Mouse (Mus musculus): ENCODE data around the gene Diexf. TPM values are rescaled to one million over a fixed set of nuclear protein-coding genes. Genes with fewer than 3 reads are reported as not detected.

Diexf gene
- polyA plus RNA-seq, 1 experiment from 2014 or later: 10.6 TPM

DNA sequence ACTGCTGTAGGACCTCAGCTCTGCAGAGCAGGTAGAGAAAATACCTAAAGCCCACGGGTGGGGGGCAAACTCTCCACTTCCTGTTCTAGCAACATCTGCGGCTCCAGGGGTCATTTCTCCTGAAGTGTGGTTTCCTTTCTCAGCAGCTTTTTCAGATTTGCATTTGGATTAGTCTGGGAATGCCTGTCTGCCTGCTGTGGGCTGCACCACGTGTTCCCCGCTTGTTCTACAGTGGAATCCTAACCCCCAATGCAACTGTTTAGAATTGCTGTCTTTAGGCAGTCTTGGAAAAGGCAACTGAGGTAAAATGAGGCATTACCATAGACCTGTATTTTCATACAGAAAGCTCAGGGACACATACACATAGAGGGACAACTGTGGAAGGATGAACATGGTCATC, 28.0 kb downstream of the Diexf start:
- no peak overlapping the region for H3K27ac ChIP-seq (replicated peaks)
- H3K4me3 ChIP-seq: no peak overlapping the region
- no peaks in the 10 kb centered on the region for H3K9me3 ChIP-seq
- H3K27me3 ChIP-seq (replicated peaks; ENCODE audit: low read depth, poor library complexity, severe bottlenecking): no peaks in the 10 kb centered on the region
- DNase-seq (ENCODE audit: low spot score): no peak
- no peaks in the 10 kb centered on the region; the same call in 1 of the 2 replicates for H3K4me1 ChIP-seq
- WGBS: 59% methylated on average over 4 of the region's 4 CpGs
- peaks cover 51% of the 10 kb centered on the region for H3K36me3 ChIP-seq (replicated peaks)

DNA sequence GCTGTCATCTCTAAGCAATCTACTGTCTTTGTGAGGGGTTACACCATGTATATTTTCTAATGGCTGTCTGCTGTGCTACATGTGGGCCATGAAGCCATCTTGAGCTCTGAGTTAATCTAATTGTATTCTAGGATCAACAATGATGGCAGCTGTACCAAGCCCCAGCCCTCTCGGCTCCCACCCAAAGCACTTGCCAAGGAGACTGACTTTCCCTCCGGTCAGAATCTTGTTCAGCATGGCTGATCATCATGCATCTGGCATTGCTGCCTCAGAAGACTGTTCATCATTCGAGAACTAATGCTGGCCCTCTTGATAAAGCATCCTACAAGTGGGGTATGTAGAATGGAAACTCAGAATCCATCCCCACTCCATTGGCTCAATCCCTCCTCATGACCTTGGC, 31.1 kb downstream of the Diexf start:
- Histone ChIP-seq H3K27ac (replicated peaks) (no peak overlapping the region), H3K4me1 (no peaks in the 10 kb centered on the region; the same call in 1 of the 2 replicates), H3K36me3 (replicated peaks) (peaks cover 21% of the 10 kb centered on the region), H3K9me3 (no peaks in the 10 kb centered on the region), H3K27me3 (replicated peaks; ENCODE audit: low read depth, poor library complexity, severe bottlenecking) (no peaks in the 10 kb centered on the region), H3K4me3 (no peak overlapping the region)
- no peak for DNase-seq (ENCODE audit: low spot score)
- WGBS: 93% methylated on average over 3 of the region's 3 CpGs

DNA sequence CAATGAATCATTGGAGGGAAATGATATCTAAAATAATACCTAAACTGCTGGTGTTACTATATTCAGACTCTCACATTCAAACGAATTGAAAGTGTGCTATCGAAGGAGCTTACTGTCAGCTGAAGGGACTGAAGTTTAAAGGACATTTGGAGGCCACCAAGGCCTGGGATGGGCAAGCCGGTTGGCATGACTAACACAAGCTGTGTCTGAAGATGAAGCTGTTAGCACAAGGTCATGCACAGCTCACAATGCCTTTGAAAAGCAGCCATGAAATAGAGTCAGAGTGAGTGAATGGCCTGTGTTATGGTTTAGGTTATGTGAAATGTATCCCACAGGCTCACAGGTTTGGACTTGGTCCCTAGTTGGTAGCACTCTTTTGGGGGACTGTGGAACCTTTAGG, 36.5 kb downstream of the Diexf start:
- Histone ChIP-seq H3K9me3 (no peaks in the 10 kb centered on the region), H3K4me3 (no peak overlapping the region)
- 88% methylated on average over 3 of the region's 3 CpGs for WGBS

DNA sequence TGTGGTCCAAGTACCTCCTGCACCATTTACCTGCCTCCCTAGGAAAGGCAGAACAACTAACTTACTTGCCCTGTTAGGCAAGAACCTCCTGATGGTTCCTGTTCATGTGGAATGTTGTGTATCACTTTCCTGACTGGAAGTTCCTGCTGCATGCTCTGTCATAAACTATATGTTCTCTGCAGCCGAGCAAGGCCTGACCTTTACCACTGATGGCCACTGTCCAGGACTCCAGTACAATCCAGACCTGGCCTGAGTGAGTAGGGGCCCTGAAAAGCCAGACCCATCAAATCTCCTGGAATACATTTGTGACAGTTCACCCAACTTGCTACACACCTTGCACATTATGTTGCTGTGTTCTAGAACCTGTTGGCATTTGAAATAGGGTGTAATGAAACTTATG, 37.3 kb downstream of the Diexf start:
- no peak for DNase-seq (ENCODE audit: low spot score)
- no peaks in the 10 kb centered on the region for H3K27me3 ChIP-seq (replicated peaks; ENCODE audit: low read depth, poor library complexity, severe bottlenecking)
- no peak overlapping the region for H3K4me3 ChIP-seq
- WGBS: 73% methylated on average over 1 of the region's 1 CpGs
- H3K4me1 ChIP-seq: no peaks in the 10 kb centered on the region
- no peaks in the 10 kb centered on the region for H3K36me3 ChIP-seq (replicated peaks)
- H3K9me3 ChIP-seq: no peaks in the 10 kb centered on the region
- no peak overlapping the region for H3K27ac ChIP-seq (replicated peaks)

More for the DNA sequence above, 36.5 kb downstream of the Diexf start:
- Histone ChIP-seq H3K36me3 (replicated peaks) (no peaks in the 10 kb centered on the region), H3K4me1 (no peaks in the 10 kb centered on the region), H3K27ac (replicated peaks) (no peak overlapping the region), H3K27me3 (replicated peaks; ENCODE audit: low read depth, poor library complexity, severe bottlenecking) (no peaks in the 10 kb centered on the region)
- no peak for DNase-seq (ENCODE audit: low spot score)

DNA sequence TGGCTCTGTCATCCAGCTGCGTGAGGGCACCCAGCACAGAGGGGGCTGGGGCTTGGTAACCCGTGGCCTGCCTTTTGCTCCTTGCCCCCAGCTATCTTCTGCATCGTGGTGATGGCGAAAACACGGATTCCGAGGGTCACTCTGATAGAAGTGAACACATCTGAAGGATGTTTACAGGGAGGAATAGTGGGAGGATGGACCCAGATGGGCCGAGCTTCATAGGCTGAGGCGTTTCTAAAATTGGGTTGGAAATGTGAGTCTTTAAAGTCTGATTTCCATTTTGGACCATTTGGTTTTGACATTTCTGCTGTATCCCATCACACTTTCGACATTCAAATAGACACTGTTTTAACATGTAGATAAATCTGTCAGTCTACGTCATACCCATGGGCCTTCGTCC, 39.2 kb downstream of the Diexf start:
- Histone ChIP-seq H3K4me1 (peaks cover 7% of the 10 kb centered on the region; the same call in 1 of the 2 replicates), H3K36me3 (replicated peaks) (no peaks in the 10 kb centered on the region), H3K4me3 (no peak overlapping the region), H3K9me3 (no peaks in the 10 kb centered on the region), H3K27me3 (replicated peaks; ENCODE audit: low read depth, poor library complexity, severe bottlenecking) (no peaks in the 10 kb centered on the region), H3K27ac (replicated peaks) (no peak overlapping the region)
- no peak for DNase-seq (ENCODE audit: low spot score)
- WGBS: 90% methylated on average over 11 of the region's 11 CpGs

DNA sequence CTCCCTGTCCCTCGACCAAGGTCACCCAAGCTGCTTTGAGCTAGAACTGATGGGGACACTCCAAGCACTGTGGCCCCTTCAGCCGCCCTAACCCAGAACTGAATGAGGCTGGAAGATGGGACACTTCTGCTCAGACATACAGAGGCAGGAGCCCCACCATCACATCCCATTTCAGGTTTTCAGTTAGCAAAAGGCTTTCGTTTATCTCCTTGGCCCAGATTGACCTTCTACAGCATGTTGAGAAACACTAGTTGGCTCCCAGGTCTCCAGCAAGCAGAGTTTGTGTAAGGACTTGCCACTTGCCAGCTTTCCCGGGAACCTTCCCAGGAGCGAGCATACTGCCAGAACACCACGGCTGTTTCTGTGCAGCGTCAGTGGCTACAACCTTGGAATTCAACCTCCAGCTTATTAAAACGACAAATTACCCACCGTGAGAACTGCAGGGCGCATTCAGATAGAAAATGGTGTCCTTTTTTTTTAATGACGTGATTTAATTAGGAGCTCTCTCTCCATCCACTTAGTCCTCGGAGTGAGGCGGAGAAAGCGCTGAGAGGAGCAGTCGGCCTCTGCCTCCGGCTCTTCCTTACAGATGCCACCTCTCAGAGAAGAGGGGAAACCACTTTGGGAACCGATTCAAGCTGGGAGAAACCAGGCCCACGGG, 39.7 kb downstream of the Diexf start:
- 81% methylated on average over 18 of the region's 18 CpGs for WGBS

DNA sequence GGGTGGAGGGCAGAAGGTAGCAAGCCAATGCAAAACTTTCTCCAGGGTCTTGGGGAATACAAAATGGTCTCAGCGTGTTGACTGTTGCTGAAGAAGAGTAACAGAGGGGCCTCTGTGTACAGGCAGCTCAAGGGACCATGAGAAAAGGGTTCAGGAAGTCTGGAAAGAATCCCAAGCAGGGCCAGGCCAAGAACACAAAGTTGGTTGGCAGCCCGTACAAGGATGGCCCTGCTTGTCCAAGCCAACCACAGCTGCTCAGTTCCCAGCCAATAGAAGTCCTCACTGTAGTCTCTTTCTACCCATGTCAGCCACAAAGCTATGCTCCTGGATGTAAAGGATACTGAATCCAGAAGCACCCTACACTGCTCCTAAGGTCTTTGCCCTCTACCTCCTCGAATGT, 40.4 kb downstream of the Diexf start:
- 81% methylated on average over 3 of the region's 3 CpGs for WGBS
- Histone ChIP-seq H3K27ac (replicated peaks) (no peak overlapping the region), H3K4me1 (peaks cover 7% of the 10 kb centered on the region; the same call in 1 of the 2 replicates), H3K27me3 (replicated peaks; ENCODE audit: low read depth, poor library complexity, severe bottlenecking) (no peaks in the 10 kb centered on the region), H3K36me3 (replicated peaks) (no peaks in the 10 kb centered on the region), H3K9me3 (no peaks in the 10 kb centered on the region), H3K4me3 (no peak overlapping the region)
- no peak for DNase-seq (ENCODE audit: low spot score)

More for the DNA sequence above, 39.7 kb downstream of the Diexf start:
- Histone ChIP-seq H3K27me3 (replicated peaks; ENCODE audit: low read depth, poor library complexity, severe bottlenecking) (no peaks in the 10 kb centered on the region), H3K36me3 (replicated peaks) (no peaks in the 10 kb centered on the region), H3K27ac (replicated peaks) (no peak overlapping the region), H3K9me3 (no peaks in the 10 kb centered on the region), H3K4me3 (no peak overlapping the region), H3K4me1 (peaks cover 7% of the 10 kb centered on the region; the same call in 1 of the 2 replicates)
- DNase-seq (ENCODE audit: low spot score): no peak

DNA sequence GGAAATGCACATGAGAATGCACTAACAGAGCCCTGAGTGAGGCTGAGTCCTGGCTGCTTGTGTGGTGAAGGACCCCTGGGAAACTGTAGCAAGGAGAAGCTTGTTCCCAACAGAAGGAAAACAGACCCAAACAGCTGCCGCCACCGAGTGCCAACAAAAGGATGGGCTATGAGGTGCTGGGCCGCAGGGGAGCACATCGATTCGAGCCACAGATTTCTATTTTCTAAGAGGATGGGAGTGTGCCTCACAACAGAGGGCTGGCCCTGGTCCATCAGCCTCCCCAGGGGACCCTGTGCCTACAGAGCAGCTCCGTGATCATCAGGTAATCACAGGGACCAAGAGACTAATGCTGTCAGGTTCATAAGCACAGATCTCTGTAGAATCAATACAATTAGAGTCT, 40.9 kb downstream of the Diexf start:
- H3K4me1 ChIP-seq: peaks cover 7% of the 10 kb centered on the region; the same call in 1 of the 2 replicates
- H3K4me3 ChIP-seq: no peak overlapping the region
- no peaks in the 10 kb centered on the region for H3K27me3 ChIP-seq (replicated peaks; ENCODE audit: low read depth, poor library complexity, severe bottlenecking)
- no peaks in the 10 kb centered on the region for H3K36me3 ChIP-seq (replicated peaks)
- no peak for DNase-seq (ENCODE audit: low spot score)
- no peak overlapping the region for H3K27ac ChIP-seq (replicated peaks)
- WGBS: 91% methylated on average over 6 of the region's 6 CpGs
- no peaks in the 10 kb centered on the region for H3K9me3 ChIP-seq

DNA sequence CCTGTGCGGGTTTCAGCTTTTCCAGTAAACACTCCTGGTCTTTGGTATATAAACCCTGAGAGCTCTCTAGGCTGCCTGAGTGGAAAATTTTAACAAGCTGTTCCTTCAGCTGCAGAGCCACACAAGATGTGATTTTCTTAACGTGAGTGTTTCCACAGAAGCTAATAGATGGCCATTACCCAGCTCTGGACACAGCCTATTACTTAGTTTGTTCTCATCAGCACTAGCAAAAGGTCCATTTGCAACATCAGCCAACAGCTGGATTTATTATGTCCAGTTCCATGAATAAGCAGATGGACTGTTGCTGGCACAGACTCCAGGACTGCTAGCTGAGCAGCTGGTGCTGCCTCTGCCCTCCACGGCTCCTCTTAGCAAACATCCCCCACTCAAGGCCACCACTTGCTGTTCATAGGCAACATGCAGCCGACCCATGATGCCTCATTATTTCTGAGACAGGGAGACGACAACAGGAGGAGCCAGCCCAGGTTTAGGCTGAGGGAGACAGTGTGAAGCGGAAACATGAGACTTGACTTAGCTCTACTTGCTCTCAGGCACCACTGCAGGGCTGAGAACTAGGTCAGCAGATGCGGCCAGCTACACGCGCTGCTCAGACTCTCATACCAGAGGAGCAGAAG, 43.1 kb downstream of the Diexf start:
- no peak for DNase-seq (ENCODE audit: low spot score)
- Histone ChIP-seq H3K27me3 (replicated peaks; ENCODE audit: low read depth, poor library complexity, severe bottlenecking) (no peaks in the 10 kb centered on the region), H3K36me3 (replicated peaks) (no peaks in the 10 kb centered on the region), H3K27ac (replicated peaks) (no peak overlapping the region), H3K4me3 (no peak overlapping the region), H3K4me1 (peaks cover 18% of the 10 kb centered on the region), H3K9me3 (no peaks in the 10 kb centered on the region)
- WGBS: 65% methylated on average over 9 of the region's 9 CpGs

DNA sequence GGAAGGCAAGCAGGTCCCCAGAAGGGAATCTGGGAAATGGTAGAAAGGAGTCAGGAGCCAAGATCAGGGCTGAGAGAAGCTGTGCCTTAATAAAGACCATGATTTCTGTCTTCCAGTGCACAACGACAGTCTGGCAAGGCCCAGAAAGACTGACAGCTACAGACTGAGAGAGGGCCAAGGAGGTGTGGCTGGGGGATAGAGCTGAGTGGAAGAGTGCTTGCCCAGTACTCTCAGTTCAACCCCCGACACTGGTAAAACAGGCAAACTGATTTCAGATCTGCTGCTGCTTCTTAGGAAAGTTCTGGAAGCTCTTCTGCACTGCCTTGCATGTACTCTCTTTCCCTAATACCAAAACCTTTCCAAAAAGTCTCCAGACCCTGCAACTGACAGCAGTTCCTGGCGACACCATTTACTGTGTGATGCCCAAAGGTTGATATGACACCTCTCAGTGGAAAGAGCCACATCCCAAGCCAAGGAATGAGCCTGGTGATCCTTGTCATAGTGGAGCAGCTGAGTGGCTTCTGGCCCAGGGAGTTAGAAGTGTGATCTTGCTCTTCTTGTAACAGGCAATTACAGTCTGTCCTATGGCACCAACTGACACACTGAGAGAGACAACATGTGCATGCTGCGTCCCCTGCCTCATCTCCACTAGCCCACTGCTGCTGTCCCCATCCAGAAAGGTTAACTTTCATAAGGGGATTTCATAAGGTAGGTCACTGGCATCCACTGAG, 43.8 kb downstream of the Diexf start:
- Histone ChIP-seq H3K4me3 (no peak overlapping the region), H3K4me1 (peaks cover 23% of the 10 kb centered on the region), H3K9me3 (no peaks in the 10 kb centered on the region), H3K27ac (replicated peaks) (no peak overlapping the region), H3K36me3 (replicated peaks) (no peaks in the 10 kb centered on the region), H3K27me3 (replicated peaks; ENCODE audit: low read depth, poor library complexity, severe bottlenecking) (no peaks in the 10 kb centered on the region)
- DNase-seq (ENCODE audit: low spot score): no peak
- 77% methylated on average over 4 of the region's 4 CpGs for WGBS

DNA sequence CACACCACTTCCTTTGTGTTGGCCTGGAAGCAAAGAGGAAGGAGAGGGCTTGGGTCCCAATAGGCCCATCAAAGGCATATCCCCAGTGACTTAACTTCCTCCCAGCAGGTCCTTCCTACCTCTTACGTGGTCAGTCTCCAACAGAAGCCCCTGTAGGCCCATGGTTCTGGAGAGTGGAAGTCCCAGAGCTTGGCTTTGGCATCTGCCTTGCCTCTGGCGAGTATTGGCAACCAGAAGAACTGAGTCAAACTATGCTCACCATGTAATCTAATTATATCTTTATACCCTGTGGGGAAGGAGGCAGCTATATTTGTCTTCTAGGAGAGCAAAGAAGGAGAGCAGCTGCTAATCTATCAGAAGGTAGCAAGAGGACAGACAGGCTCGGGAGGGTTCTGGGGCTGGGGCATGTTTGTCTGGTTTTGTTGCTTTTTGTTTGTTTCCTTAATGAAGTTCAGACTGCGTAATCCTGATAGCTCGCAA, 44.5 kb downstream of the Diexf start:
- Histone ChIP-seq H3K27me3 (replicated peaks; ENCODE audit: low read depth, poor library complexity, severe bottlenecking) (no peaks in the 10 kb centered on the region), H3K27ac (replicated peaks) (no peak overlapping the region), H3K9me3 (no peaks in the 10 kb centered on the region), H3K4me1 (peaks cover 23% of the 10 kb centered on the region), H3K4me3 (no peak overlapping the region), H3K36me3 (replicated peaks) (no peaks in the 10 kb centered on the region)
- DNase-seq (ENCODE audit: low spot score): no peak
- 70% methylated on average over 5 of the region's 5 CpGs for whole genome bisulfite sequencing

DNA sequence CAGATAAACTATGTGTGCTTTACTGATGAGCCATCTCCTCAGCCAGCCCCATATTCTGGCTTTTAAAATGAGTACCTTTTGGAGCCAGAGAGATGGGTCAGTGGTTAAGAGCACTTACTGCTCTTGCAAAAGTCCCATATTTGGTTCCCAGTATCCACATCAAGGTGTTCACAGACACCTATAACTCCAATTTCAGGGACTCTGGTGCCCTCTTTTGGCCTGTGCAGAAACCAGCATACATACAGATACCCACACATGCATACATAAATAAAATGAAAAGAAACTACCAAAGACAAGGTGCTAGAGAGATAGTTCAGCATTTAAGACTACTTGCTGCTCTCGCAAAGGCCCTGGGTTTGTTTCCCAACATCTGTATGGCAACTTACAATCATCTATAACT, 46.1 kb downstream of the Diexf start:
- H3K27ac ChIP-seq (replicated peaks): no peak overlapping the region
- H3K36me3 ChIP-seq (replicated peaks): no peaks in the 10 kb centered on the region
- DNase-seq (ENCODE audit: low spot score): no peak
- 89% methylated on average over 1 of the region's 1 CpGs for WGBS
- no peak overlapping the region for H3K4me3 ChIP-seq
- no peaks in the 10 kb centered on the region for H3K27me3 ChIP-seq (replicated peaks; ENCODE audit: low read depth, poor library complexity, severe bottlenecking)
- H3K4me1 ChIP-seq: peaks cover 23% of the 10 kb centered on the region
- no peaks in the 10 kb centered on the region for H3K9me3 ChIP-seq

All from embryonic facial prominence, embryonic 10.5 days (tissue).